Mouse (Mus musculus) heart, postnatal 14 days (tissue): ENCODE measurements at regions not wholly inside any gene's neighbourhood (a gene's known extent, or its start where the extent isn't known, plus 50 kb on each side); places are given as distances from the start of the nearest gene placed in this dataset.

ENCODE experiments used
- DNase-seq, 2 experiments: peaks; one replicate each; pipeline ENCODE4 v3.0.0; 2021 to 2022
- intact Hi-C: fragments of 180-260 bp; cut with DNase I; formaldehyde crosslinking; loops from one replicate; pipeline ENCODE4 v1.15.1; 2025

- intact Hi-C loops, result no loop called here
- DNase-seq, result no peak
Measured at GRCm38 (mm10) chr10:111111020-111111419, 53.5 kb upstream of the Osbpl8 start.

GRCm38 (mm10) chr10:111108658-111109633 is 55.6 kb upstream of the Osbpl8 start:
- DNase-seq, result peak; percentile 62 to 72
- intact Hi-C loops, result loop anchor here (5.0 kb wide), 1 partner anchor 113 kb away; no protein-coding TSS in a partner anchor

- DNase-seq, result no peak
- intact Hi-C loops, result loop anchor here (5.0 kb wide), 1 partner anchor 114 kb away; no protein-coding TSS in a partner anchor
Measured at GRCm38 (mm10) chr10:111107852-111108251, 56.7 kb upstream of the Osbpl8 start.

GRCm38 (mm10) chr10:111107387-111107786 is 57.2 kb upstream of the Osbpl8 start:
- intact Hi-C loops, result loop anchor here (5.0 kb wide), 1 partner anchor 115 kb away; no protein-coding TSS in a partner anchor
- DNase-seq, result peak; percentile 60 to 77

GRCm38 (mm10) chr10:111106411-111106810 is 58.1 kb upstream of the Osbpl8 start:
- no peak for DNase-seq
- intact Hi-C loops, result loop anchor here (5.0 kb wide), 1 partner anchor 116 kb away; no protein-coding TSS in a partner anchor

GRCm38 (mm10) chr10:111105662-111106061 is 58.9 kb upstream of the Osbpl8 start:
- intact Hi-C loops, result loop anchor here (5.0 kb wide), 1 partner anchor 117 kb away; no protein-coding TSS in a partner anchor

GRCm38 (mm10) chr10:111103512-111103911 is 61.0 kb upstream of the Osbpl8 start:
- intact Hi-C loops, result loop anchor here (5.0 kb wide), 1 partner anchor 311 kb away; no protein-coding TSS in a partner anchor
- DNase-seq, result no peak

More at GRCm38 (mm10) chr10:111105662-111106061, 58.9 kb upstream of the Osbpl8 start:
- DNase-seq, result no peak

- intact Hi-C loops, result loop anchor here (5.0 kb wide), 1 partner anchor 311 kb away; no protein-coding TSS in a partner anchor
- DNase-seq, result peak; percentile 34 to 37
Measured at GRCm38 (mm10) chr10:111103086-111103485, 61.5 kb upstream of the Osbpl8 start.

GRCm38 (mm10) chr10:111101901-111102761 is 62.4 kb upstream of the Osbpl8 start:
- intact Hi-C loops, result loop anchor here (2.0 to 5.0 kb wide), 2 partner anchors 127 to 310 kb away; no protein-coding TSS in a partner anchor
- DNase-seq, result peak; percentile 49 to 70

- intact Hi-C loops, result loop anchor here (1.0 to 5.0 kb wide), 3 partner anchors 111 to 308 kb away; no protein-coding TSS in a partner anchor
- DNase-seq, result peak; percentile 74 to 82
Measured at GRCm38 (mm10) chr10:111099812-111100464, 64.6 kb upstream of the Osbpl8 start.

GRCm38 (mm10) chr10:111099059-111099811 is 65.3 kb upstream of the Osbpl8 start:
- DNase-seq, result no peak
- intact Hi-C loops, result no loop called here

GRCm38 (mm10) chr10:111097245-111097644 is 67.3 kb upstream of the Osbpl8 start:
- intact Hi-C loops, result no loop called here
- DNase-seq, result no peak

GRCm38 (mm10) chr10:111096811-111097210 is 67.7 kb upstream of the Osbpl8 start:
- intact Hi-C loops, result no loop called here
- DNase-seq, result no peak

GRCm38 (mm10) chr10:111094405-111094804 is 70.1 kb upstream of the Osbpl8 start:
- peak in 1 of 2 experiments; percentile 10 for DNase-seq
- intact Hi-C loops, result no loop called here

GRCm38 (mm10) chr10:111089382-111089781 is 75.2 kb upstream of the Osbpl8 start:
- DNase-seq, result peak in 1 of 2 experiments; percentile 26
- intact Hi-C loops, result no loop called here

GRCm38 (mm10) chr10:111085561-111085960 is 75.6 kb upstream of the Zdhhc17 start:
- DNase-seq, result no peak
- intact Hi-C loops, result no loop called here

- no peak for DNase-seq
- intact Hi-C loops, result no loop called here
Measured at GRCm38 (mm10) chr10:111084267-111084780, 74.4 kb upstream of the Zdhhc17 start.

- intact Hi-C loops, result no loop called here
- no peak for DNase-seq
Measured at GRCm38 (mm10) chr10:111083861-111084260, 73.9 kb upstream of the Zdhhc17 start.

- no peak for DNase-seq
- intact Hi-C loops, result no loop called here
Measured at GRCm38 (mm10) chr10:111083338-111083737, 73.4 kb upstream of the Zdhhc17 start.
